Mouse (Mus musculus) right cerebral cortex, postnatal 10 days (tissue): ENCODE results near the gene Ppp2r3c.
"Not testable (repeated sequence)": the region's sequence is repeated elsewhere in the genome, so short reads cannot be mapped to it uniquely, and the experiment has no call there.

Experiments
- DNase-seq, 2 experiments: peaks; one replicate each; pipeline ENCODE4 v3.0.0; 2021; ENCODE audit warnings: low spot score in 2 of 2

The Ppp2r3c gene

GRCm38 (mm10) chr12:55272243-55272642, 30.6 kb downstream of the Ppp2r3c start:
- DNase-seq = no peak

DNA sequence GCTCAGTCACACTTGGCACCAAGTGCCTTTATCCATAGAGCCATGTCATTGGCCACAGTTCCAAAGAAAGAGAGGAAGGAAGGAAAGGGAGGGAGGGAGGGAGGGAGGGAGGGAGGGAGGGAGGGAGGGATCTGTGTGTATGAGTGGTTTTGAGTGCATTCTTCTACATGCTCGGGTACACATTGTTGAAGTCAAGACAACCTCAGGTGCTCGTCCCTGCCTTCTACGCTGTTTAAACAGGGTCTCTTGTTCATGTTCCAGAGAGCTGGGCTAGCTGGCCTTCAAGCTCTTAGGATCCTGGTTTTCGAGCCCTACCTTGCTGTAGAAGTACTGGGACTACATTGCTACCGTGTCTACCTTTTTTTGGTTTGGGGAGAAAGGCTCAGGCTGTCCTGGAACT, 39.4 kb downstream of the Ppp2r3c start:
- DNase-seq = not testable (repeated sequence)

DNA sequence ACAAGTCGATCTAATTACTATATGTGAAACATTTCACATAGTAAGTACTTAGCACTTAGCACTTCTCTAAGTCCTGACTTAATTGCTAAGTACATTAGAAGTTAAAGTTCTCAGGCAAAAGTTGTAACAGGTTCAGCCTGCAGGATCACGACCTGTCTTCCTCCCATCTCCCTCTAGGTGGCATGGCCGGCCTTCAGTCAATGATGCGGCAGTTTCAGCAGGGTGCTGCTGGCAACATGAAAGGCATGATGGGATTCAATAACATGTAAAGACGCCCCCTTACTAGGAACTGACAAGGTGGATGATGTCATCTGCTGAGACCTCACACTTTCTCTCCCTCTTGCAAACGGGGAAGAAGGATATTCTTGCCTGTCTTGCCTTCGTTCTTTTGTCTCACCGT, 40.8 kb downstream of the Ppp2r3c start:
- DNase-seq = not testable (repeated sequence)

- DNase-seq = not testable (repeated sequence)
Observed at GRCm38 (mm10) chr12:55242243-55242642, 60.6 kb downstream of the Ppp2r3c start.

DNA sequence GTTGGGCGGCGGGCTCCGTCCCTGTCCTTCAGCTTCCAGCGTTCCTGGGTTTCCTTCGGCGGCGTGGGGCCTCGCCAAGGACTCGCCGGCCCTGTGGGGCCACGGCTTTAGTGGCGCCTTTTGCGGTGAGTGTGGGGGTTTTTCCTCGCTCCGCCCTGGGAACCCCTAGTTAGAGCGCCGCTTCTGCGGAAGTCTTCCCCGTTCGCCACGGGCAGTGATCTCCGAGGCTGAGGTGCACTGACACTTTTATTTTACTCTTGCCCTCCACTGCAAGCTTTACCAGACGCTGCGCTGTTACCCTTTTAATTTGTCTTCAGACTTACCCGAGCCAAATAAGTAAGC, 72.3 kb downstream of the Ppp2r3c start:
- DNase-seq = not testable (repeated sequence)

DNA sequence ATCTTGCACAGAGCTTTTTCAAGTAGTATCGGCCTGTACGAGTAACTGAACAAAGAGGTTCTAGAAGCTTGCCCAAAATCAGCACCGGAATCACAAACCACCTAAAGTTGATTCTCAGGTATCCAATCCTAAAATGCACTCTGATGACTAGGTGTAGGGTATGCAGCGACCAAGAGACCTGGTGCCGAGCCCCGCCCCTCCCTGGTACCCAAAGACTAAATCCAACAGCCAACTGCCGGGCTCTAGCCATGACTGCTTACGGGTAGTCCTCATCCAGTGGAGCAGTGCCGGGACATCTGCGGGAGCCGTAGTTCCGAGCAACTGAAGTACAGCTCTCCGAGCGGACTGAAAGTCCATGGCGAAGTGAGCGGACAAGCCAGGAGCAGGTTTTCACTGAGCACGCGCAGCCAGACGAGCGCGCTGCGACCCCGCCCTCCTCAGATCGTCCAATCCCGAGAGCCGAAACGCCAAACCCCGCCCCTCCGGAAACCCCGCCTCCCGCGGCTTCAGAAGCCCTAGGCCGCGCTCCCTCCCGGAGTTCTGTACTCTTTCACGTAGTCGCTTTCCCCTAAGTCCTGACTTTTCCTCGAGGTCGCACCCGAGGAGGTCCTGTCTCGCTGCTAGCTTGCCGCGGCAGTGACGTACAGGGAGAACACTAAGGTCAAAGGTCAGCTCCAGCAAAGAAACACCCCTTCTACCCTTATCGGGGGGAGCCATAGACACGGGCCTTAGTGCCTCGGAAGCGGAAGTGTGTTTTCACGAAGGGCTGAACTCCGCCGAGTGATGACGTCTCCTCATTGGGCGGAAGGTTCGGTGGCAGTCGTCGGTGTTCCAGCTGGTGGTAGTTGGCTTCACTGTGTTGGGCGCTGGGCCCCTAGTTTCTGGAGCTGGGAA, 72.9 kb downstream of the Ppp2r3c start, which contains the start of gene Srp54c:
Srp54c (plus strand) TSS at position 543 of the 894 bp plus-strand sequence.
- not testable (repeated sequence) for DNase-seq
